Mouse (Mus musculus) G1E (cell line): ENCODE measurements around the gene Gm11938.

Source experiments
- CTCF ChIP-seq: IDR thresholded peaks from 2 replicates; pipeline ENCODE4 v1.5.1; 2012; ENCODE audit warnings: low read depth, low read length, inconsistent platforms, mixed read lengths
- GATA1 ChIP-seq: IDR thresholded peaks from 2 replicates; pipeline ENCODE4 v1.6.1; 2012; ENCODE audit warnings: borderline replicate concordance, low read length, inconsistent platforms, mixed read lengths
- GATA2 ChIP-seq: IDR thresholded peaks from 2 replicates; pipeline ENCODE4 v1.6.1; 2012; ENCODE audit warnings: low read depth, low read length, inconsistent platforms, borderline replicate concordance
- POLR2AphosphoS5 ChIP-seq: IDR thresholded peaks from 2 replicates; pipeline ENCODE4 v1.6.1; 2012; ENCODE audit warnings: low read depth, low read length, inconsistent platforms; ENCODE audit not compliant: insufficient replicate concordance
- TAL1 ChIP-seq: conservative IDR thresholded peaks from 2 replicates; pipeline ENCODE4 v1.6.1; 2012; ENCODE audit warnings: low read depth, low read length, inconsistent platforms, mixed read lengths

GRCm38 (mm10) chr11:99630890-99631289 is 27.8 kb upstream of the Gm11938 start:
- TF ChIP-seq CTCF (no peak), TAL1 (no peak), GATA1 (no peak), GATA2 (no peak), POLR2AphosphoS5 (no peak)
